Mouse (Mus musculus) spleen, adult 2 months (tissue): ENCODE measurements around the gene Pcdh8.

Experiments used
- CTCF ChIP-seq: fragments of 200-500 bp; IDR thresholded peaks from 2 replicates; pipeline ENCODE4 v1.5.1; 2011; ENCODE audit warnings: mild to moderate bottlenecking, inconsistent platforms; ENCODE audit not compliant: insufficient read depth, insufficient read length, insufficient replicate concordance; ENCODE audit errors: extremely low read depth
- POLR2A ChIP-seq: fragments of 200-500 bp; IDR thresholded peaks from 2 replicates; pipeline ENCODE4 v1.6.1; 2011; ENCODE audit warnings: low read depth, low read length, inconsistent platforms

DNA sequence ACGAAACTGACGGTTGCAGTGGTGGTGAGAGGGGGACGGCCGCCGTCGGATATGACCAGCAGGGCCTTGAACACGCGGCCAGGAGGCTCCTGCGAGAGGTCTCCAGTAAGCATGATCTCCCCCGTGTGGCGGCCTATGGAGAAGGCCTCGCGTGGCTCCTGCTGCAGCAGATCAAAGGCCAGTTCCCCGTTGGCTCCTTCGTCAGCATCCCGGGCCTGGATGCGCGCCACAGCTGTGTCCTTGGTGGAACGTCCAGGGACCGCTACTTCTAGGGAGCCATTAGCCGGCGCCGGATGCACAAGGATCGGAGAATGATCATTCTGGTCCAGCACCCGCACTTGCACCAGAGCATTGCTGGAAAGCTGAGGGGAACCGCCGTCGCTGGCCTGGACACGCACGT, 2.1 kb downstream of the Pcdh8 start:
- no peak for TF ChIP-seq CTCF
- no peak for TF ChIP-seq POLR2A
